Mouse (Mus musculus): ENCODE results near the gene Plscr2.

Plscr2 gene

GRCm38 (mm10) chr9:92249447-92249852 is 26.0 kb upstream of the Plscr2 start, which contains the start of gene Plscr1:
Gene Plscr1 (plus strand): TSS chr9:92249750.
- Histone ChIP-seq H3K36me3 (ENCODE audit: insufficient read depth, low read length) (no peaks in the 10 kb centered on the region), H3K9me3 (ENCODE audit: low read length) (peaks cover 21% of the 10 kb centered on the region), H3K4me1 (replicated peaks; ENCODE audit: low read depth, low read length) (peaks cover 29% of the 10 kb centered on the region), H3K27me3 (ENCODE audit: insufficient read depth, low read length) (no peaks in the 10 kb centered on the region), H3K4me3 (replicated peaks; ENCODE audit: low read length) (peak within 1 kb of the TSS; percentile 83)
- TF ChIP-seq POU5F1 (IDR thresholded peaks at IDR 0.05; ENCODE audit: borderline replicate concordance, low read length) (no peak), CTCF (conservative IDR thresholded peaks at IDR 0.05; ENCODE audit: low read length) (no peak), NANOG (IDR thresholded peaks at IDR 0.05; ENCODE audit: borderline replicate concordance, low read length) (no peak)

DNA sequence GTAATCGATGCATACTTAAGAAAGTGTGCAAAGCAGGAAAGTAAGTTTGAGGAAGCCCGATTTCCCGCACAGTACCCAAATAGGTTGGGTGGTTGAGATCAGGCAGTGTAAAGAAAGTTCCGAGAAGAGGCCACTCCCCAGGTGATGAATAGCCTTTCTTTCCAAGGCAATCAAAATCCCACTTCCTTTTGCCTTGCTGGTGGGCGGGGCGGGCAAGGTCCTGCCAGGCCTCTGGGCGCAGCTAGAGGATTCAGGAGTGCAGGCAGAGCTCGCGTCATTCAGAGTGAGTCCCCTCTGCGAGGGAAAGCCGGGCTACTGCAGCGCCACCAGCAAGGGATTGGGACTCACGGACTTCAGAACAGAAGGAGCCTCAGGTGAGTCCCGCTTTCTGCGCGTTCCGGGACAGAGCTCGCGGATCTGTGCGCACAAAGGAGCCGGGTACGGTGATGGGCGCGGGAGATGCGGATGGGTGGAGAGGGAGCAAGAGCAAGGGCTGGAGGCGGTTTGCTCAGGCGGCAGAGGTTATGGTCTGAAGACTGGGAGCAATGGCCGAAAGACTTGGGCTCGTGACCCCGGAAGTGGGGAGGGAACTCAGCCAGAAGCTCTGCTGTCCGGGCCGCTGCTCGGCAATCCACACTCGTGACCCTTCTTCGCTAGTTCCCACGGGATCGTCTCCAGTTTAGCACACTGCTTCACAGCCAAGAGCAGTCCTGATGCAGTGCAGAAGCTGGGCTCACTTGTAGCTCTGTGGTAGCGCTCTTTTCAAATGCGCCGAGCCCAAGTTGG is 25.2 kb upstream of the Plscr2 start:
- Histone ChIP-seq H3K27me3 (ENCODE audit: insufficient read depth, low read length) (no peaks in the 10 kb centered on the region), H3K4me3 (replicated peaks; ENCODE audit: low read length) (peak overlapping the region; percentile 83), H3K36me3 (ENCODE audit: insufficient read depth, low read length) (no peaks in the 10 kb centered on the region), H3K4me1 (replicated peaks; ENCODE audit: low read depth, low read length) (peaks cover 29% of the 10 kb centered on the region), H3K9me3 (ENCODE audit: low read length) (peaks cover 16% of the 10 kb centered on the region)
- no peak for TF ChIP-seq NANOG (IDR thresholded peaks at IDR 0.05; ENCODE audit: borderline replicate concordance, low read length)
- TF ChIP-seq POU5F1 (IDR thresholded peaks at IDR 0.05; ENCODE audit: borderline replicate concordance, low read length), result no peak
- TF ChIP-seq CTCF (conservative IDR thresholded peaks at IDR 0.05; ENCODE audit: low read length), result no peak

DNA sequence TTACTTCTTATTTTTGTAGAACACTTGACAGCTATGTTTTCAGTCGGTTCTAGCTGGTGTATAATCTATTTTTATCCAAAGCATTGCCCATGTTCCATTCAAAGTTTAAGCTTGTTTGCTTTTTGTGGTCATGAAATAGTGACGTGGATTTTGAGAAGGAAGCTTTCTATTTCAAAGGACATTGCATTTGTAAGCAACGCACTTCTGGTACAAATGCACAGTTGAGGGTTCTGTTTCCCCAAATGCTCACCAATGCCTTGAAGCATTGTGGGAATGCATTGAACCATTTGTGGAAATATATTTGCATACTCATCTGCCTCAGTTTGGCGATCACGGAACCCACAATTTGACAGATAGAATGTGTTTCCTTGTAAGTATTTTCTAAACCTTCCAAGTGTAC is 22.7 kb upstream of the Plscr2 start:
- no peak for TF ChIP-seq POU5F1 (IDR thresholded peaks at IDR 0.05; ENCODE audit: borderline replicate concordance, low read length)
- no peak for TF ChIP-seq NANOG (IDR thresholded peaks at IDR 0.05; ENCODE audit: borderline replicate concordance, low read length)
- no peak for TF ChIP-seq CTCF (conservative IDR thresholded peaks at IDR 0.05; ENCODE audit: low read length)
- Histone ChIP-seq H3K9me3 (ENCODE audit: low read length) (no peaks in the 10 kb centered on the region), H3K4me3 (replicated peaks; ENCODE audit: low read length) (no peak overlapping the region), H3K4me1 (replicated peaks; ENCODE audit: low read depth, low read length) (peaks cover 29% of the 10 kb centered on the region), H3K36me3 (ENCODE audit: insufficient read depth, low read length) (peaks cover 4% of the 10 kb centered on the region; the same call in 1 of the 2 replicates), H3K27me3 (ENCODE audit: insufficient read depth, low read length) (no peaks in the 10 kb centered on the region)

GRCm38 (mm10) chr9:92253585-92254321 is 21.6 kb upstream of the Plscr2 start:
- TF ChIP-seq POU5F1 (IDR thresholded peaks at IDR 0.05; ENCODE audit: borderline replicate concordance, low read length) (no peak), CTCF (conservative IDR thresholded peaks at IDR 0.05; ENCODE audit: low read length) (no peak), NANOG (IDR thresholded peaks at IDR 0.05; ENCODE audit: borderline replicate concordance, low read length) (no peak)
- Histone ChIP-seq H3K4me1 (replicated peaks; ENCODE audit: low read depth, low read length) (peaks cover 22% of the 10 kb centered on the region), H3K9me3 (ENCODE audit: low read length) (no peaks in the 10 kb centered on the region), H3K36me3 (ENCODE audit: insufficient read depth, low read length) (peaks cover 4% of the 10 kb centered on the region; the same call in 1 of the 2 replicates), H3K27me3 (ENCODE audit: insufficient read depth, low read length) (no peaks in the 10 kb centered on the region), H3K4me3 (replicated peaks; ENCODE audit: low read length) (no peak overlapping the region)

GRCm38 (mm10) chr9:92260481-92261159 is 14.8 kb upstream of the Plscr2 start:
- H3K27me3 ChIP-seq (ENCODE audit: insufficient read depth, low read length), result no peaks in the 10 kb centered on the region
- TF ChIP-seq CTCF (conservative IDR thresholded peaks at IDR 0.05; ENCODE audit: low read length) (no peak), NANOG (IDR thresholded peaks at IDR 0.05; ENCODE audit: borderline replicate concordance, low read length) (peak; percentile 87), POU5F1 (IDR thresholded peaks at IDR 0.05; ENCODE audit: borderline replicate concordance, low read length) (peak; percentile 98)
- H3K4me1 ChIP-seq (replicated peaks; ENCODE audit: low read depth, low read length), result peaks cover 26% of the 10 kb centered on the region
- H3K9me3 ChIP-seq (ENCODE audit: low read length), result no peaks in the 10 kb centered on the region
- H3K4me3 ChIP-seq (replicated peaks; ENCODE audit: low read length), result no peak overlapping the region
- peaks cover 41% of the 10 kb centered on the region for H3K36me3 ChIP-seq (ENCODE audit: insufficient read depth, low read length)

- Histone ChIP-seq H3K4me3 (replicated peaks; ENCODE audit: low read length) (no peak overlapping the region), H3K27me3 (ENCODE audit: insufficient read depth, low read length) (no peaks in the 10 kb centered on the region), H3K4me1 (replicated peaks; ENCODE audit: low read depth, low read length) (peaks cover 12% of the 10 kb centered on the region; the same call in 1 of the 2 replicates), H3K36me3 (ENCODE audit: insufficient read depth, low read length) (peaks cover 72% of the 10 kb centered on the region), H3K9me3 (ENCODE audit: low read length) (no peaks in the 10 kb centered on the region)
- TF ChIP-seq POU5F1 (IDR thresholded peaks at IDR 0.05; ENCODE audit: borderline replicate concordance, low read length) (no peak), CTCF (conservative IDR thresholded peaks at IDR 0.05; ENCODE audit: low read length) (no peak), NANOG (IDR thresholded peaks at IDR 0.05; ENCODE audit: borderline replicate concordance, low read length) (no peak)
Measured at GRCm38 (mm10) chr9:92265719-92266118, 9.7 kb upstream of the Plscr2 start.

GRCm38 (mm10) chr9:92266558-92267171 is 8.7 kb upstream of the Plscr2 start:
- TF ChIP-seq CTCF (conservative IDR thresholded peaks at IDR 0.05; ENCODE audit: low read length) (no peak), POU5F1 (IDR thresholded peaks at IDR 0.05; ENCODE audit: borderline replicate concordance, low read length) (no peak), NANOG (IDR thresholded peaks at IDR 0.05; ENCODE audit: borderline replicate concordance, low read length) (no peak)
- Histone ChIP-seq H3K4me3 (replicated peaks; ENCODE audit: low read length) (no peak overlapping the region), H3K36me3 (ENCODE audit: insufficient read depth, low read length) (peaks cover 76% of the 10 kb centered on the region), H3K4me1 (replicated peaks; ENCODE audit: low read depth, low read length) (peaks cover 7% of the 10 kb centered on the region; the same call in 1 of the 2 replicates), H3K9me3 (ENCODE audit: low read length) (no peaks in the 10 kb centered on the region), H3K27me3 (ENCODE audit: insufficient read depth, low read length) (no peaks in the 10 kb centered on the region)

All from E14TG2a.4 (cell line).